Mouse (Mus musculus) gastrocnemius, postnatal 25 days (tissue): ENCODE data around the gene Sfpq. TPM values are rescaled to one million over a fixed set of nuclear protein-coding genes. Genes with fewer than 3 reads are reported as not detected.

Experiments used
- total RNA-seq, 2 experiments: library from RNA; stranded (reverse); gene quantifications; 1 replicate in 1 of 2; 2 replicates in 1 of 2; pipeline ENCODE4 v1.2.3; 2021

Gene Sfpq
- total RNA-seq, 2 experiments from 2014 or later, result 53.1 to 65.7 TPM

Other genes with a start within 250 kb of the Sfpq start
- gene Zmym4, start 53.2 kb upstream of the Sfpq start, total RNA-seq, result 10 to 100 TPM; 10.5 to 12.9 TPM
- 1 to 10 TPM; 5.2 to 6.1 TPM for gene Zmym1, start 39.8 kb downstream of the Sfpq start, total RNA-seq
- gene Zmym6, start 56.1 kb downstream of the Sfpq start, total RNA-seq, result 1 to 10 TPM; 4.2 to 6.2 TPM
- 1 to 10 TPM in 1 of 2 experiments, under 1 TPM in 1; 0.74 to 1.3 TPM for gene Tmem35b, start 102.4 kb downstream of the Sfpq start, total RNA-seq
- under 1 TPM in 1 of 2 experiments, not detected in 1; 0.08 TPM for gene Dlgap3, start 147.9 kb downstream of the Sfpq start, total RNA-seq
- 10 to 100 TPM; 32.7 to 33.4 TPM for gene Smim12, start 222.5 kb downstream of the Sfpq start, total RNA-seq